Mouse (Mus musculus) heart, adult 2 months (tissue): Measurements from ENCODE around the gene Hs3st4.

Experiments used
- CTCF ChIP-seq: fragments of 200-600 bp; IDR thresholded peaks from 2 replicates; pipeline ENCODE4 v1.8.1; 2022; ENCODE audit warnings: antibody characterized with exemption, mild to moderate bottlenecking, moderate library complexity
- EP300 ChIP-seq: fragments of 200-500 bp; IDR thresholded peaks from 2 replicates; pipeline ENCODE4 v1.6.1; 2011; ENCODE audit warnings: low read depth, low read length, control low read depth; ENCODE audit not compliant: insufficient read depth
- POLR2A ChIP-seq: fragments of 200-500 bp; IDR thresholded peaks from 2 replicates; pipeline ENCODE4 v1.6.1; 2011; ENCODE audit warnings: mild to moderate bottlenecking, low read depth, low read length, control low read depth; ENCODE audit not compliant: insufficient read depth

DNA sequence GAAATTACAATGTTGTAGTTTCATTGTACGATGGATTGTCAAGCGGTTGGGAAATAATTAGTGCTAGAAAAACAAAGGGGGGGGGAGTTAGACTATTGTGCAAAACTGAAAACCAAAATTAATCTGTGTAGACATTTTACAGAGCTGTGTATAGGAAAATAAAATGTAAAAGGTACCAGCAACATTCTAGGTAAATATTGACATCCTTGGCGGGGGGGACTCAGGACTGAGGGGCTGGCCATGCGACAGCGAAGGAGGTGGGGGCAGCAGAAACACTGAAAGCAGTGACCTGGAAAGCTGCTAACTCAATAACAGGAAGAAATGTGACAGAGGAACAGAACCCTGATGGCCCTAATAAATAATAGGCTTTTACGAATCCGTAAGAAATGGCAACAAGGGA, 7.2 kb upstream of the Hs3st4 start:
- no peak for TF ChIP-seq CTCF
- TF ChIP-seq EP300: no peak
- no peak for TF ChIP-seq POLR2A
